Mouse (Mus musculus): ENCODE measurements around the gene Rhob.

Gene Rhob

GRCm38 (mm10) chr12:8506954-8507707 lies 7.3 kb upstream of the Rhob start:
- no peak for DNase-seq (ENCODE audit: low read depth, low spot score)

- no peak for DNase-seq (ENCODE audit: low read depth, low spot score)
These were observed 4.3 kb upstream of the Rhob start for GRCm38 (mm10) chr12:8504131-8504530.

- DNase-seq (ENCODE audit: low read depth, low spot score): peak; percentile 74
These were observed 2.7 kb upstream of the Rhob start for GRCm38 (mm10) chr12:8502546-8502945.

- no peak for DNase-seq (ENCODE audit: low read depth, low spot score)
These were observed 1.9 kb upstream of the Rhob start for GRCm38 (mm10) chr12:8501571-8502305.

GRCm38 (mm10) chr12:8500597-8501570 lies 1.1 kb upstream of the Rhob start:
- no peak for DNase-seq (ENCODE audit: low read depth, low spot score)

- peak; percentile 84 for DNase-seq (ENCODE audit: low read depth, low spot score)
These were observed 573 bp downstream of the Rhob start for GRCm38 (mm10) chr12:8499001-8499870.

GRCm38 (mm10) chr12:8498591-8499000 lies 1.2 kb downstream of the Rhob start:
- DNase-seq (ENCODE audit: low read depth, low spot score): peak; percentile 75

- peak; percentile 86 for DNase-seq (ENCODE audit: low read depth, low spot score)
These were observed 1.6 kb downstream of the Rhob start for GRCm38 (mm10) chr12:8498148-8498571.

- DNase-seq (ENCODE audit: low read depth, low spot score): no peak
These were observed 2.5 kb downstream of the Rhob start for GRCm38 (mm10) chr12:8497314-8497706.

GRCm38 (mm10) chr12:8496679-8497313 lies 3.0 kb downstream of the Rhob start:
- no peak for DNase-seq (ENCODE audit: low read depth, low spot score)

GRCm38 (mm10) chr12:8495881-8496678 lies 3.7 kb downstream of the Rhob start:
- peak; percentile 72 for DNase-seq (ENCODE audit: low read depth, low spot score)

GRCm38 (mm10) chr12:8494675-8495074 lies 5.1 kb downstream of the Rhob start:
- no peak for DNase-seq (ENCODE audit: low read depth, low spot score)

- DNase-seq (ENCODE audit: low read depth, low spot score): no peak
These were observed 6.4 kb downstream of the Rhob start for GRCm38 (mm10) chr12:8493386-8493785.

GRCm38 (mm10) chr12:8489098-8489497 lies 10.7 kb downstream of the Rhob start:
- no peak for DNase-seq (ENCODE audit: low read depth, low spot score)

GRCm38 (mm10) chr12:8488652-8488980 lies 11.2 kb downstream of the Rhob start:
- no peak for DNase-seq (ENCODE audit: low read depth, low spot score)

GRCm38 (mm10) chr12:8487959-8488651 lies 11.7 kb downstream of the Rhob start:
- DNase-seq (ENCODE audit: low read depth, low spot score): peak; percentile 65

GRCm38 (mm10) chr12:8487281-8487680 lies 12.5 kb downstream of the Rhob start:
- DNase-seq (ENCODE audit: low read depth, low spot score): no peak

GRCm38 (mm10) chr12:8485247-8485646 lies 14.6 kb downstream of the Rhob start:
- DNase-seq (ENCODE audit: low read depth, low spot score): peak; percentile 58

GRCm38 (mm10) chr12:8482169-8482568 lies 17.6 kb downstream of the Rhob start:
- no peak for DNase-seq (ENCODE audit: low read depth, low spot score)
